Mouse (Mus musculus) G1E (cell line): ENCODE measurements around the gene Eif2ak3.

Experiments used
- CTCF ChIP-seq: IDR thresholded peaks from 2 replicates; pipeline ENCODE4 v1.5.1; 2012; ENCODE audit warnings: low read depth, low read length, inconsistent platforms, mixed read lengths
- GATA1 ChIP-seq: IDR thresholded peaks from 2 replicates; pipeline ENCODE4 v1.6.1; 2012; ENCODE audit warnings: borderline replicate concordance, low read length, inconsistent platforms, mixed read lengths

DNA sequence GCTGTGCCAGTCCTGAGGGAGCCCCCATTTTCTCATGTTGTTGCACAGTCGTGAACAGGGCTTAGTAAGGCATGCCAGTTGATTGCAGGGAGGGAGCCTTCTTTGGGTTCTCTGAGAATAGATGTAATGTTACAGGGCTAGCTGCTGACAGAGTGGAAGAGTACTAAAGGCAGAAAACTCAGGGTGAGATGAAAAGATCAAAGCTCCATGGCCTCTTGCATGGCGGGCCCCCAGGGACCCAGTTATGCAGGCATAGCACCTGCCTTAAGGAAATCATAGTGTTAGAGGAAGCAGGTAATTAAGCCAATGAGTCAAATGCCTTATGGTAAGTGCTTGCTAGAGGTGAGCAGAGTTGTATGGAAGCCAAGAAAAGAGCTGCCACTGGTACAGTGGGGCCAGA is 14.9 kb upstream of the Eif2ak3 start:
- TF ChIP-seq CTCF (no peak), GATA1 (no peak)
